Mouse (Mus musculus): ENCODE measurements around the gene Ddit4.

DNA sequence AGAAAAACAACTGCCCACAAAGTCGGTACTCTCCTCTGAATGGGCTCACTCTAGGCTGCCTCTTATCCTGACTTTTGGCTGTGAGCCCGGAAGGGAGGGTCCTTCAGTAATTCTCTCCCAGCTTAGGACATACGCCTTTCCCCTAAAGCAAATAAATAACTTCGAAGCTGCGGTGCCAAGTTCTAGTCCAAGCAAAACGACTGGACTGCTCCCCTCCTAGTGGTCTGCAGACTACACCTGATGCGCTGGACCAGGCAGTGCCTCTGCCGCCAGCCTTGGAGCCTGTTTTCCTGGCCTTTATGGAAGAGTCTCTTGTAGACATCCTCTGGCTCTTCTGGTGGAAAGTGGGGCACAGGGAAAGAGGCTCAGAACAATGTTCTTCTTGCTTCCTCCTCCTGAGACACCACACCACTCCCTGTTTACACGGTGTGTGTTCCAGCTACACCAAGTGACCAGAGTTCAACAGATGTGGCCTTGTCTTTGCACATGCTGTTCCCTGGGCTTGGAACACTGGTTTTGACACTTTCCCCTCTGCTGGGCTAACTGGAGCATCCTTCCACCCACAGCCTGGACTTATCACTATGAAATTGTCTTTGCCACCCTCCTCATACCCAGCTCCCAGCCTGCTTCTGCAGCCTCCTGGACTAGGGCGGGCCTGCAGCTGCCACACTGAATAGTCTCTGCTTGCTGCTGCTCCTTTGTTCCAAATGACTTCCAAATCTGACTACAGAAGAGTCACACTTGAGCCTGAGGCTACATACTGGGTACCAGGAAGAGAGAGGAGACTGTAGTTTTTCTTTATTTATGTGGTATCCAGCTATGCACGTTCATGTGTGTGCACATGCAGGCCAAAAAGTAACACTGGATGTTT, 27.5 kb upstream of the Ddit4 start:
- TF ChIP-seq CTCF (conservative IDR thresholded peaks at IDR 0.05 in 1 of 2, IDR thresholded peaks at IDR 0.05 in 1 of 2; ENCODE audit: low read depth in 2 of 2, low read length in 2 of 2) = no peak
- no peak for TF ChIP-seq TCF12 (IDR thresholded peaks at IDR 0.05; ENCODE audit: low read depth, low read length)
- TF ChIP-seq E2F4 (IDR thresholded peaks at IDR 0.05; ENCODE audit: insufficient replicate concordance, low read depth, low read length) = no peak
- TF ChIP-seq TBP (conservative IDR thresholded peaks at IDR 0.05; ENCODE audit: low read depth, low read length) = no peak
- TF ChIP-seq HCFC1 (IDR thresholded peaks at IDR 0.05; ENCODE audit: low read depth, low read length) = no peak
- TF ChIP-seq ZKSCAN1 (IDR thresholded peaks at IDR 0.05; ENCODE audit: borderline replicate concordance, low read depth, low read length) = no peak
